Mouse (Mus musculus) hindbrain, embryonic 15.5 days (tissue): ENCODE results near the gene Mark3. TPM values are rescaled to one million over a fixed set of nuclear protein-coding genes. Genes with fewer than 3 reads are reported as not detected.

Experiments
- ATAC-seq: fragments of 200-750 bp; cut with Nextera tagmentation; 2 replicates; pipeline ENCODE4 v1.8.0; 2017; ENCODE audit warnings: low read depth, moderate number of reproducible peaks, moderate TSS enrichment; ENCODE audit not compliant: low FRiP score
- H3K27ac ChIP-seq: fragments of 300-500 bp; sonication (generic); replicated peaks from 2 replicates; pipeline ENCODE4 v1.5.1; 2015; ENCODE audit warnings: mild to moderate bottlenecking, inconsistent platforms
- H3K27me3 ChIP-seq: fragments of 300-500 bp; sonication (generic); 2 replicates; pipeline ENCODE4 v1.6.1; 2015; ENCODE audit warnings: control low read depth, inconsistent platforms
- H3K36me3 ChIP-seq: fragments of 300-500 bp; sonication (generic); 2 replicates; pipeline ENCODE4 v1.6.1; 2015; ENCODE audit warnings: control low read depth, inconsistent platforms
- H3K4me1 ChIP-seq: fragments of 300-500 bp; sonication (generic); replicated peaks from 2 replicates; pipeline ENCODE4 v1.6.1; 2015; ENCODE audit warnings: control low read depth, inconsistent platforms
- H3K4me2 ChIP-seq: fragments of 300-500 bp; sonication (generic); 2 replicates; pipeline ENCODE4 v1.6.1; 2015; ENCODE audit warnings: moderate library complexity, mild to moderate bottlenecking, inconsistent platforms
- H3K4me3 ChIP-seq: fragments of 300-500 bp; sonication (generic); 2 replicates; pipeline ENCODE4 v1.5.1; 2015; ENCODE audit warnings: mild to moderate bottlenecking, inconsistent platforms
- H3K9ac ChIP-seq: fragments of 300-500 bp; sonication (generic); 2 replicates; pipeline ENCODE4 v1.6.1; 2015; ENCODE audit warnings: inconsistent platforms
- H3K9me3 ChIP-seq: fragments of 300-500 bp; sonication (generic); 2 replicates; pipeline ENCODE4 v1.6.1; 2016; ENCODE audit warnings: control low read depth, inconsistent platforms
- WGBS: fragments of 180-500 bp; shearing (Covaris S2); methylation state at CpG from one replicate; pipeline ENCODE4 v1.1.7; 2015; 5-methylcytosine and 5-hydroxymethylcytosine counted together
- polyA plus RNA-seq: library from polyadenylated mRNA; unstranded; fragments of >200 nt; fragmentation: Nextera tagmentation; extraction: Ambion mirVana; gene quantifications from 2 replicates; pipeline ENCODE4 v1.2.1, GENCODE M21; 2015

Gene Mark3
- polyA plus RNA-seq, 1 experiment from 2014 or later = 52.2 TPM

GRCm38 (mm10) chr12:111670976-111671375 lies 96.7 kb downstream of the Mark3 start:
- ATAC-seq = peak; percentile 2; the same call in 1 of the 2 replicates
- no peaks in the 10 kb centered on the region for H3K9me3 ChIP-seq
- H3K4me2 ChIP-seq = peak overlapping the region; percentile 90
- H3K27ac ChIP-seq = peak overlapping the region; percentile 94
- peak overlapping the region; percentile 98 for H3K9ac ChIP-seq
- peaks cover 6% of the 10 kb centered on the region; the same call in 1 of the 2 replicates for H3K36me3 ChIP-seq
- peaks cover 40% of the 10 kb centered on the region for H3K4me1 ChIP-seq
- 1% methylated on average over 35 of the region's 35 CpGs for WGBS
- peak overlapping the region; percentile 84 for H3K4me3 ChIP-seq
- H3K27me3 ChIP-seq = no peaks in the 10 kb centered on the region

GRCm38 (mm10) chr12:111671431-111671902 lies 97.1 kb downstream of the Mark3 start:
- peak; percentile 65 for ATAC-seq
- under 1% methylated on average over 34 of the region's 34 CpGs for WGBS

GRCm38 (mm10) chr12:111672176-111672575 lies 97.9 kb downstream of the Mark3 start, which contains the start of gene Ckb:
TSS of gene Ckb (minus strand) at chr12:111672338.
- peaks cover 42% of the 10 kb centered on the region for H3K4me1 ChIP-seq
- H3K9me3 ChIP-seq = no peaks in the 10 kb centered on the region
- no peaks in the 10 kb centered on the region for H3K27me3 ChIP-seq
- peak within 1 kb of the TSS; percentile 90 for H3K4me2 ChIP-seq
- WGBS = under 1% methylated on average over 31 of the region's 31 CpGs
- peak; percentile 85 for ATAC-seq
- peak within 1 kb of the TSS; percentile 84 for H3K4me3 ChIP-seq
- peaks cover 6% of the 10 kb centered on the region; the same call in 1 of the 2 replicates for H3K36me3 ChIP-seq
- peak within 1 kb of the TSS; percentile 98 for H3K9ac ChIP-seq
- H3K27ac ChIP-seq = peak within 1 kb of the TSS; percentile 94

More at GRCm38 (mm10) chr12:111671431-111671902, 97.1 kb downstream of the Mark3 start:
- Histone ChIP-seq H3K9me3 (no peaks in the 10 kb centered on the region), H3K4me1 (peaks cover 40% of the 10 kb centered on the region), H3K4me2 (peak overlapping the region; percentile 90), H3K9ac (peak overlapping the region; percentile 98), H3K36me3 (peaks cover 6% of the 10 kb centered on the region; the same call in 1 of the 2 replicates), H3K4me3 (peak overlapping the region; percentile 84), H3K27ac (peak overlapping the region; percentile 94), H3K27me3 (no peaks in the 10 kb centered on the region)

- peak overlapping the region; percentile 98 for H3K9ac ChIP-seq
- no peak; the same call in 1 of the 2 replicates for ATAC-seq
- peaks cover 6% of the 10 kb centered on the region; the same call in 1 of the 2 replicates for H3K36me3 ChIP-seq
- H3K4me2 ChIP-seq = peak overlapping the region; percentile 90
- peak overlapping the region; percentile 84 for H3K4me3 ChIP-seq
- 9% methylated on average over 12 of the region's 12 CpGs for WGBS
- no peaks in the 10 kb centered on the region for H3K9me3 ChIP-seq
- no peaks in the 10 kb centered on the region for H3K27me3 ChIP-seq
- H3K4me1 ChIP-seq = peaks cover 46% of the 10 kb centered on the region
- peak overlapping the region; percentile 94 for H3K27ac ChIP-seq
These were observed 98.3 kb downstream of the Mark3 start for GRCm38 (mm10) chr12:111672581-111672980.

GRCm38 (mm10) chr12:111674850-111675486 lies 100.6 kb downstream of the Mark3 start:
- 72% methylated on average over 2 of the region's 2 CpGs for WGBS
- Histone ChIP-seq H3K36me3 (0 out of 2 replicates have a peak, but pooled peaks cover 5% of the 10 kb centered on the region), H3K27ac (no peak overlapping the region), H3K9ac (no peak overlapping the region), H3K4me1 (peaks cover 40% of the 10 kb centered on the region), H3K4me2 (no peak overlapping the region), H3K4me3 (no peak overlapping the region), H3K9me3 (no peaks in the 10 kb centered on the region), H3K27me3 (no peaks in the 10 kb centered on the region)
- ATAC-seq = no peak

GRCm38 (mm10) chr12:111675797-111676580 lies 101.7 kb downstream of the Mark3 start:
- no peaks in the 10 kb centered on the region for H3K36me3 ChIP-seq
- ATAC-seq = no peak
- no peak overlapping the region for H3K4me3 ChIP-seq
- no peaks in the 10 kb centered on the region for H3K27me3 ChIP-seq
- H3K4me1 ChIP-seq = peaks cover 30% of the 10 kb centered on the region
- WGBS = 88% methylated on average over 6 of the region's 6 CpGs
- H3K9me3 ChIP-seq = no peaks in the 10 kb centered on the region
- H3K4me2 ChIP-seq = no peak overlapping the region
- H3K27ac ChIP-seq = no peak overlapping the region
- H3K9ac ChIP-seq = no peak overlapping the region

GRCm38 (mm10) chr12:111677421-111677820 lies 103.1 kb downstream of the Mark3 start:
- peak overlapping the region; percentile 74 for H3K4me3 ChIP-seq
- peaks cover 2% of the 10 kb centered on the region; the same call in 1 of the 2 replicates for H3K36me3 ChIP-seq
- H3K4me1 ChIP-seq = peaks cover 28% of the 10 kb centered on the region
- 12% methylated on average over 5 of the region's 5 CpGs for WGBS
- peak overlapping the region; percentile 93 for H3K4me2 ChIP-seq
- peak overlapping the region; percentile 76 for H3K9ac ChIP-seq
- no peaks in the 10 kb centered on the region for H3K27me3 ChIP-seq
- ATAC-seq = peak; percentile 28
- H3K27ac ChIP-seq = peak overlapping the region; percentile 93
- no peaks in the 10 kb centered on the region for H3K9me3 ChIP-seq

- no peaks in the 10 kb centered on the region for H3K27me3 ChIP-seq
- H3K4me3 ChIP-seq = peak within 1 kb of the TSS; percentile 74
- H3K4me2 ChIP-seq = peak within 1 kb of the TSS; percentile 93
- under 1% methylated on average over 51 of the region's 51 CpGs for WGBS
- H3K9me3 ChIP-seq = no peaks in the 10 kb centered on the region
- H3K27ac ChIP-seq = peak within 1 kb of the TSS; percentile 93
- peak; percentile 86 for ATAC-seq
- peak within 1 kb of the TSS; percentile 76 for H3K9ac ChIP-seq
- peaks cover 22% of the 10 kb centered on the region for H3K4me1 ChIP-seq
- peaks cover 5% of the 10 kb centered on the region; the same call in 1 of the 2 replicates for H3K36me3 ChIP-seq
These were observed 103.8 kb downstream of the Mark3 start, which contains the start of gene Trmt61a for GRCm38 (mm10) chr12:111677882-111678669. TSS of gene Trmt61a (plus strand) at chr12:111678105.

GRCm38 (mm10) chr12:111678670-111678933 lies 104.3 kb downstream of the Mark3 start:
- H3K27ac ChIP-seq = no peak overlapping the region
- H3K4me1 ChIP-seq = peaks cover 22% of the 10 kb centered on the region
- WGBS = 10% methylated on average over 13 of the region's 13 CpGs
- peak overlapping the region; percentile 93 for H3K4me2 ChIP-seq
- peaks cover 5% of the 10 kb centered on the region; the same call in 1 of the 2 replicates for H3K36me3 ChIP-seq
- H3K9me3 ChIP-seq = no peaks in the 10 kb centered on the region
- H3K9ac ChIP-seq = peak overlapping the region; percentile 76
- no peak for ATAC-seq
- H3K27me3 ChIP-seq = no peaks in the 10 kb centered on the region
- H3K4me3 ChIP-seq = peak overlapping the region; percentile 74

GRCm38 (mm10) chr12:111678997-111679396 lies 104.7 kb downstream of the Mark3 start:
- peak overlapping the region; percentile 74 for H3K4me3 ChIP-seq
- H3K9me3 ChIP-seq = no peaks in the 10 kb centered on the region
- 66% methylated on average over 7 of the region's 7 CpGs for WGBS
- peak overlapping the region; percentile 93 for H3K4me2 ChIP-seq
- H3K4me1 ChIP-seq = peaks cover 22% of the 10 kb centered on the region
- ATAC-seq = no peak
- no peaks in the 10 kb centered on the region for H3K27me3 ChIP-seq
- 0 out of 2 replicates have a peak overlapping the region, but pooled peaks have one; percentile 76 for H3K9ac ChIP-seq
- no peak overlapping the region for H3K27ac ChIP-seq
- H3K36me3 ChIP-seq = peaks cover 7% of the 10 kb centered on the region; the same call in 1 of the 2 replicates

- peaks cover 8% of the 10 kb centered on the region; the same call in 1 of the 2 replicates for H3K36me3 ChIP-seq
- no peaks in the 10 kb centered on the region for H3K9me3 ChIP-seq
- no peak overlapping the region for H3K9ac ChIP-seq
- ATAC-seq = no peak
- H3K4me2 ChIP-seq = no peak overlapping the region
- H3K27me3 ChIP-seq = no peaks in the 10 kb centered on the region
- H3K27ac ChIP-seq = no peak overlapping the region
- 96% methylated on average over 13 of the region's 13 CpGs for WGBS
- H3K4me1 ChIP-seq = peaks cover 22% of the 10 kb centered on the region
- H3K4me3 ChIP-seq = no peak overlapping the region
These were observed 106.3 kb downstream of the Mark3 start for GRCm38 (mm10) chr12:111680661-111681060.
